Mouse (Mus musculus): ENCODE results near the gene Utp6. TPM values are rescaled to one million over a fixed set of nuclear protein-coding genes. Genes with fewer than 3 reads are reported as not detected.

Utp6 gene
- total RNA-seq, 2 experiments from 2014 or later: 2.3 to 17.3 TPM

GRCm38 (mm10) chr11:79963212-79963974, 1.2 kb upstream of the Utp6 start:
- ATAC-seq (replicated peaks; ENCODE audit: low FRiP score, poor library complexity, severe bottlenecking): no peak

DNA sequence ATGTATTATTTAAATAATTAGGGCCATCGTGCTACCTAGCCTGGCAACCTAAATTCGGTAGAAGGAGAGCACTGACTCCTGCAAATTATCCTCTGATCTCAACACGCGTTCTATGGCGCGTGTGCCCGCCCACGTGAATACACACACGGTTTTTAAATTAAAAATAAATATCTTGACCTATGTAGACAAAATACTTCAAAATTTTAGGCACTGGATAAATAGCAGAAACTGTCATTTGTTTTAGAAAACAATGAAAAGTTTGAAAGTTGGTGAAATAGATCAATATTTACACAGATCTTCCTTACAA, 640 bp upstream of the Utp6 start:
- ATAC-seq (replicated peaks; ENCODE audit: low FRiP score, poor library complexity, severe bottlenecking): peak; percentile 24; the same call in 1 of the 2 replicates

- ATAC-seq (replicated peaks; ENCODE audit: low FRiP score, poor library complexity, severe bottlenecking): peak; percentile 42
These were observed 655 bp downstream of the Utp6 start for GRCm38 (mm10) chr11:79961346-79962124.

DNA sequence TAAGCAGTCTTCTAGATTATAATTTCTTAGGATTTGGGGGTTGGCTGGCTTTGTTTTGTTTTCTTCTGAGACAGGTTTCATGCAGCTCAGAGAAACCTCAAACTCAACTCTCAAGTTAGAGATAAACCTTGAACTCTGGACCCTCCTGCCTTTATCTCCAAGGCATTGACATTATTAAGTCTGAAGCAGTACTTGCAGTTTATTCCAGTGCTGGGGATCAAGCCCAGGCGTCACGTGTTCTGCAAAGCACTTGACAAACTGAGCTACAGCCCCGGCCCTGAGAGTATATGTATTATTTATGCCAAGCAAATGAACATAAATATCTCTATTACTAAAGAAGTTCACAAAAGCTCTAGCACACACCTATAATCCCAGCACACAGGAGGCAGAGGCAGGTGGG, 14.9 kb downstream of the Utp6 start:
- ATAC-seq (replicated peaks; ENCODE audit: low FRiP score, poor library complexity, severe bottlenecking): no peak

GRCm38 (mm10) chr11:79943601-79944000, 18.6 kb downstream of the Utp6 start:
- ATAC-seq (replicated peaks; ENCODE audit: low FRiP score, poor library complexity, severe bottlenecking): no peak

- no peak for ATAC-seq (replicated peaks; ENCODE audit: low FRiP score, poor library complexity, severe bottlenecking)
These were observed 19.1 kb downstream of the Utp6 start for GRCm38 (mm10) chr11:79943136-79943535.

GRCm38 (mm10) chr11:79935766-79936165, 26.4 kb downstream of the Utp6 start:
- no peak for ATAC-seq (replicated peaks; ENCODE audit: low FRiP score, poor library complexity, severe bottlenecking)

DNA sequence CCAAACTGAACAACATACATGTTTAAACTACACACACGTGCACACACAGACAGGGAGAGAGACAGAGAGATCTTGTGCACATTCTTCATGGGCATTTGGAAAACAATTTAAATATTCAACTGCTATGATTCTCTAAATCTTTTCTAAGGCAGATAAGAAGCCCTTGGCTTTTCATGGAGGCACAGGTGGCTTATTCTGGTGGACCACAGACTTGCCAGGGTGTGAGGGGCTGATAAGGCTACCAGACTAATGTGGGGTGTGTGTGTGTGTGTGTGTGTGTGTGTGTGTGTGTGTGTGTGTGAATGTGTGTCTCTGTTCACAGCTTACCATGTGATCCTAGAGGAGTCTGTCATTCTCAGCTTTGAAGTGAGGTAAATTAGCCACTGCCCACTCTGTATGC, 39.4 kb downstream of the Utp6 start:
- no peak for ATAC-seq (replicated peaks; ENCODE audit: low FRiP score, poor library complexity, severe bottlenecking)

- no peak for ATAC-seq (replicated peaks; ENCODE audit: low FRiP score, poor library complexity, severe bottlenecking)
These were observed 40.0 kb downstream of the Utp6 start for GRCm38 (mm10) chr11:79922157-79922556.

DNA sequence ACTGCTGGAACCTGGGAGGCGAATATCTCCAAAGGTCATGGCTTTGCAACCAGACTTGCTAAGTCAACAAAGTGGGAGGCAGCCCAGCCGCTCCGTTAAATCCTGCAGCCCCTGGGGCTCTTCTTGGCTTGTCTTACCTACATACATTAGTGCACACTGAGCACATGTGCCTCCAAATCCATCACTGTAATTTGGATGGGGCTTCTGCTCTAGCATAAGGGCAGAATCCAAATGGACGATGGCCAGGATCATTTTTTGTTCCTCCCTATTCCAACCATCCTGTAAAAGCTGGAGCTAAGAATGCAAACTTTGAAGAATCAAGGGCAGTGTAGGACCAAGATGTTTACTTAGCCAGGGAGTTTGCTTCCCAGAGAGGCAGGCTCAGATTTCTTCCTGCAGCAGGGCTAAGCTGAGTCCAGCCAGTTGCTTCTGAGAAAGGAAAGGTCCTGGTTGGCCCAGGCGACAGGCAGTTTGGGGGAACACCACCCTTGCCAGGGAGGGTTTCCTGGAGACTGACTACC, 41.6 kb downstream of the Utp6 start:
- no peak for ATAC-seq (replicated peaks; ENCODE audit: low FRiP score, poor library complexity, severe bottlenecking)

DNA sequence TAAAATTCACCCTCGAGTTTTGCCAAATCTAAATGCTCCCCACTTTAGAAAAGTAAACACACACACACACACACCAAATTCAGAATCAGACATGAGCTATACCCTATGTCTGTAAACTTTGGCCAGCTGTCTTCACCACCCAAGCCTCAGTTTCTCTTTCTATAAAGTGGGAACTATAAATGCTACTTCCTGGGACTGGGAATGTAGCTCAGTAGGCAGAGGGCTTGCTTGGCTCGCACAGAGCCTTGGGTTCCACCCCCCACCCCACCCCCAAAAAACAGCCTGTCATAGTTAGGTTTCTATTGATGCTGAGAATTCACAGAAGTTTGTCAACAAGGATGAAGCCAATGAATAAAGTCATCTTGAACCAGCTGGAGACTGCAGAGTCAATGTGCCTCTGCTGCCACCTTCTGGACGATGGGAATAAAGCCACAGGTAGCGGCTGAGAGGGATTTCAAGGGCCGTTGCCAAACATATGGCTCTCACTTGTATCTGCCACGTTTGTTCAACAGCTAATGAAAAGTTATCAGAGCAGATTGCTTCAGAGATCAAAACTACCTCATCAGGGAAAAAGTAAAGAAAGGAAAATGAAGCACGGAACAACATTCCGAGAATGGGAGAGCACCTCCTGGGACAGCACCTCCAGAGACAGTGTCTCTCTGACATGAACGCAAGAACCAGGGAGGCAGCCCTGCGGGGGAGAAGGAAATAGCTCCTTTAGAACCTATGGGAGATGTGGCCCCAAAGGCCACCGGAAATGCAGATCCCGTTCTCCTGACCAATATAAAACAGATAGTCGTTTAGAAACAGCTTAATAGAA, 42.3 kb downstream of the Utp6 start:
- peak; percentile 82 for ATAC-seq (replicated peaks; ENCODE audit: low FRiP score, poor library complexity, severe bottlenecking)

DNA sequence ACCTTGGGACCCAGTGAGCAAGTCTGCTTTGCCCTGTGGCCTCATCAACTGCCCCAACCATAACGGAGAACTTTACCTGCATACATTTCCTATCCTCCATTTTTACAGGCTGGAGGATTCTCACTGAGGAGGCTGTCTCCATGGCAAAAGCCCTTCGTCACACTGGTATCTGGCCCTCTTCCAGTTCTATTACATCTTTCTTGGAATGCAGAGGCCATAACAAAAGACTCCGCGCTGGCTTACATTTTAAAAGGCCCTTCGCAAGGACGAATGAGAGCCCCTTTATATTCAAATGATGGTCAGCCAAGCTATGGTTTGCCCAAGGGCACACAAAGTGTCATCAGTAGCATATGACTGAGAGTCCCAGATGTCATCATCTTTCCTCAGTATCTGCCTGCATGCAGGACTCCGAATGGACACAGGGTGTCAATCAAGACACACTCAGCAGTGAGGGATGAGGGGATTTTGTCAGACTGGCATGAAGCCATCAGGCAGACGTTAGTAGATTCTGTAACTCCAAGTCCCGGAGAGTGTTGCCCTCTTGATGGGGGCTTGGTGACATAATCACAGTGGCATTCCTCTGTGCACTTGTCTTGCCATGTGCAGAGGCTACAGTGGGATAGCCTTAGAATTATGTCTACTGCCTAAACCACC, 46.4 kb downstream of the Utp6 start:
- ATAC-seq (replicated peaks; ENCODE audit: low FRiP score, poor library complexity, severe bottlenecking): no peak

GRCm38 (mm10) chr11:79908600-79909483, 53.3 kb downstream of the Utp6 start:
- ATAC-seq (replicated peaks; ENCODE audit: low FRiP score, poor library complexity, severe bottlenecking): no peak

- ATAC-seq (replicated peaks; ENCODE audit: low FRiP score, poor library complexity, severe bottlenecking): no peak
These were observed 55.3 kb downstream of the Utp6 start for GRCm38 (mm10) chr11:79906920-79907319.

GRCm38 (mm10) chr11:79902881-79903481, 59.2 kb downstream of the Utp6 start:
- no peak for ATAC-seq (replicated peaks; ENCODE audit: low FRiP score, poor library complexity, severe bottlenecking)

GRCm38 (mm10) chr11:79901146-79901545, 61.0 kb downstream of the Utp6 start:
- no peak for ATAC-seq (replicated peaks; ENCODE audit: low FRiP score, poor library complexity, severe bottlenecking)

DNA sequence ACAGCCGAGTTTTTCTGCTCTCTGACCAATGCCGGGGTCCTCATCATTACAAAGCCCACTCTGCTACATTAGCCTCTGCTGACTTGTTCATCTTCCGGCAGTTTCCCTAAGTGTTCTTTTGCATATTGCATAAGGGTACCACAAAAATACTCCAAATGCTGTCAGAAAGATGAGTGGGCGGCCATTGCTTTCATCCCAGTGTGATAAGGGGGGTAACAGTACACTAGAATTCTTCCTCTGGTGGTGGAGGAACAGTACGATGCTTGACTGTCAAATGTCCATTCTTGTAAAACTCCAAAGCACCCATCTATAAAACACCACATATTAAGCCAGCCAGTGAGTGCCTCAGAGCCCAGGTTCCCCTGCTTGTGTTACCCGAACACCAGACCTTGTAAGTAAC, 69.9 kb downstream of the Utp6 start:
- no peak for ATAC-seq (replicated peaks; ENCODE audit: low FRiP score, poor library complexity, severe bottlenecking)

DNA sequence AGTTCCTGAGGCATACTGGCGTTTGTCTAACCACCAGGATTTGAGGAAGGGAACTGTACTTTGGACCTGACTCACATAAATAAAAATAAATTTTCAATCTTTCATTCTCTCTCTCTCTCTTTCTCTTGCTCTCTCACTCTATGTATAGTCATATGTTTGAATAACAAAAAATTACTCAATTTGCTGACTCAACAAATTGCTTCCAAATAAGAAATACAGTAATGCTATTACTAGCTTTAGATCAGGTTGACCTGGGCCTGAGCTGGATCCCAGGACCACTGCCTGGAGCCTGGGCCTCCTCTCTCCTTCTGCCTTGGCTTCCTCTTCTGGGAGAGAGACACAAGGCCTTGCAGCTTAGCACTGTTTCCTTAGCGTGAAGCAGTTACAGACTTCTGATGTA, 71.4 kb downstream of the Utp6 start:
- no peak for ATAC-seq (replicated peaks; ENCODE audit: low FRiP score, poor library complexity, severe bottlenecking)

DNA sequence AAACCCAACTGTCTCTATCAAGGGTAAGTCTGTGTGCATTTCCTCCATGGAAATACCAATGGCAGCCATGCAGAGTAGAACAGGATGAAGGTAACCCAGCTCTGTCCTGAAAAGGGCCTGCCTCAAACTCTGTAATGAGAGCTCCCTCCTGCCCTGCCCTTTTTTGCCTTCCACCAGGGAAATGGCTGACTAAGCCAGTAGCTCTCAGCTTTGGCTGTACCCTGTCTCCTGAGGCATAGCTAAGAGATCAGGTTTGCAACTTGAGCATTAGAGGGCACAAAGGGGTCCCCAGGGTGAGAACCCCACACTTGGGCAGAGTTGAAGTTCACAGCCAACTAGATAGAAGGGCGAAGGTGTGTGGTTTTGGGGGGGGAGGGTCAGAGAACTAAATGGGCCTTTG, 75.2 kb downstream of the Utp6 start:
- ATAC-seq (replicated peaks; ENCODE audit: low FRiP score, poor library complexity, severe bottlenecking): no peak

All from erythroblast, adult 5-6 weeks (primary cell).